Mouse (Mus musculus) spleen, adult 2 months (tissue): Measurements from ENCODE around the gene Cd5.

Source experiments
- CTCF ChIP-seq: fragments of 200-500 bp; IDR thresholded peaks from 2 replicates; pipeline ENCODE4 v1.5.1; 2011; ENCODE audit warnings: mild to moderate bottlenecking, inconsistent platforms; ENCODE audit not compliant: insufficient read depth, insufficient read length, insufficient replicate concordance; ENCODE audit errors: extremely low read depth
- POLR2A ChIP-seq: fragments of 200-500 bp; IDR thresholded peaks from 2 replicates; pipeline ENCODE4 v1.6.1; 2011; ENCODE audit warnings: low read depth, low read length, inconsistent platforms

DNA sequence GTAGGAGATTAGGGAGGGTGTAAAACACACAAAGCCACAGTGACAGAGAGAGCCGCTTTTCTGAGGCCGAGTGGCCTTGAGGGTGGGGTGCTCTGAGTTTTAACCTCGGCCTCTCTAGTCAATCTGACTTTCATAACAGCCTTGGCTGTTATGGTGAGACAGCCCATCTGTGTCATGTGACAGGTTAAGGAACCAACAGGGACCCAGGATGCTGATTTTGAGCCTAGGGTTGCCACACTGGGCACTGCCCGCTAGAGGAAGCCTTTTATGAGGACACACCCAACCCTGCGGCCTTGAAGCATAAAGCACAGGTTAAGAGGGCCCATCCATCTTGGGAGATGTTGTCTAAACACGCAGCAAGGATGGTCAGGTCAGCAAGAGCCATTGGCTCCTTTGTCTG lies 8.9 kb upstream of the Cd5 start:
- TF ChIP-seq POLR2A (no peak), CTCF (no peak)
